Mouse (Mus musculus) midbrain, embryonic 12.5 days (tissue): ENCODE measurements around the gene Rcc2. TPM values are rescaled to one million over a fixed set of nuclear protein-coding genes. Genes with fewer than 3 reads are reported as not detected.

Experiments
- ATAC-seq: fragments of 200-750 bp; cut with Nextera tagmentation; 2 replicates; pipeline ENCODE4 v1.8.0; 2017; ENCODE audit warnings: low read depth, moderate TSS enrichment, moderate library complexity; ENCODE audit not compliant: low FRiP score
- H3K27ac ChIP-seq: fragments of 300-500 bp; sonication (generic); replicated peaks from 2 replicates; pipeline ENCODE4 v1.5.1; 2016; ENCODE audit warnings: mild to moderate bottlenecking
- H3K27me3 ChIP-seq: fragments of 300-500 bp; sonication (generic); 2 replicates; pipeline ENCODE4 v1.6.1; 2016; ENCODE audit warnings: mild to moderate bottlenecking
- H3K36me3 ChIP-seq: fragments of 300-500 bp; sonication (generic); 2 replicates; pipeline ENCODE4 v1.6.1; 2016
- H3K4me1 ChIP-seq: fragments of 300-500 bp; sonication (generic); 2 replicates; pipeline ENCODE4 v1.6.1; 2016
- H3K4me2 ChIP-seq: fragments of 300-500 bp; sonication (generic); replicated peaks from 2 replicates; pipeline ENCODE4 v1.6.1; 2016; ENCODE audit warnings: mild to moderate bottlenecking, moderate library complexity
- H3K4me3 ChIP-seq: fragments of 300-500 bp; sonication (generic); 2 replicates; pipeline ENCODE4 v1.5.1; 2016; ENCODE audit warnings: mild to moderate bottlenecking
- H3K9ac ChIP-seq: fragments of 300-500 bp; sonication (generic); replicated peaks from 2 replicates; pipeline ENCODE4 v1.6.1; 2016; ENCODE audit warnings: mild to moderate bottlenecking, moderate library complexity
- H3K9me3 ChIP-seq: fragments of 300-500 bp; sonication (generic); 2 replicates; pipeline ENCODE4 v1.6.1; 2016; ENCODE audit warnings: mild to moderate bottlenecking
- WGBS: fragments of 180-500 bp; shearing (Covaris S2); methylation state at CpG from one replicate; pipeline ENCODE4 v1.1.7; 2016; 5-methylcytosine and 5-hydroxymethylcytosine counted together
- polyA plus RNA-seq: library from polyadenylated mRNA; unstranded; fragments of >200 nt; fragmentation: Nextera tagmentation; extraction: Ambion mirVana; gene quantifications from 2 replicates; pipeline ENCODE4 v1.2.1, GENCODE M21; 2016

The Rcc2 gene
- polyA plus RNA-seq, 1 experiment from 2014 or later, result 72.2 TPM

DNA sequence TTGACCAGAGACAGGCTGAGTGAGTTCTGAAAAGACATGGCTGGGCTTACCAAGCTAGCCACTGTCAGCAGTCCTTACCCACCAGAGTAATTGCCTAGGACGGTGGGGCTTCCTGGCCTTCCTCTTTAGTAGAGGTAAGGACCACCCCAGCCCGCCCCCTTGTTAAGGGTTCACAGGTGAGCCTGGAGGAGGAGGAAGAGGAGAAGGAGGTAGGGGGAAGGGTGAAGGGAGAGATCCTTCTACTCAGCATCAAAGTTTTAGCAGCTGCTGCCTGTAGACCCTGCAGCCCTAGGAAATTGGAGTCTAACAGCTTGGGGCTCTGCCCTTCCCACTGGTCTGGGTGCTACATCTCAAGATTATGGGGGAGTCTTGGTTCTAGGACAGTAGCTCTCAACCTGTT lies 42.2 kb downstream of the Rcc2 start, which contains the start of gene Padi6:
Gene Padi6, minus strand, starts transcription at position 101 of the 400 bp plus-strand sequence.
- H3K36me3 ChIP-seq, result no peaks in the 10 kb centered on the region
- H3K27ac ChIP-seq, result no peak within 1 kb of the TSS
- no peak for ATAC-seq
- H3K27me3 ChIP-seq, result peaks cover 6% of the 10 kb centered on the region; the same call in 1 of the 2 replicates
- no peak within 1 kb of the TSS for H3K9ac ChIP-seq
- H3K4me3 ChIP-seq, result no peak within 1 kb of the TSS
- no peaks in the 10 kb centered on the region for H3K9me3 ChIP-seq
- no peak within 1 kb of the TSS for H3K4me2 ChIP-seq
- peaks cover 12% of the 10 kb centered on the region; the same call in 1 of the 2 replicates for H3K4me1 ChIP-seq
- WGBS, result 88% methylated on average over 2 of the region's 2 CpGs

DNA sequence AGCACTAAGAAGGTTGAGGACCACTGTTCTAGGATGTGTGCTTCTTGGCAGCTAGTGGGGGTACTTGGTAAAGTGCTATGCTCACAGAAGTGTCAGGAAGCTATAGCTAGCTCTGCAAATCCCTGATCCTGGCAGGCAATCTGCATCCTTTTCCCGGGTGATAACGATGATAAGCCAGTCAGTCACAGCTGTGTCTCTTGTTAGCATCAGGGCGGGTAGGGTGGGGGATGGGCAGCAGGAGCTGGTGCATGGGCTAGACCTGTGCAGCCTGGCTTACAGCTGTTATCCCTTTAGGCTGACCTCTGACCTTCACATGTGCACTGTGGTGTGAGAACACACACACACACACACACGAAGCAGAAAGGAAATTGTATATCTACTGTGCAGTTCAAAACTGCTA lies 42.7 kb downstream of the Rcc2 start:
- no peaks in the 10 kb centered on the region for H3K36me3 ChIP-seq
- ATAC-seq, result peak; percentile 52; the same call in 1 of the 2 replicates
- H3K27ac ChIP-seq, result no peak overlapping the region
- no peak overlapping the region for H3K9ac ChIP-seq
- peaks cover 11% of the 10 kb centered on the region; the same call in 1 of the 2 replicates for H3K27me3 ChIP-seq
- no peaks in the 10 kb centered on the region for H3K9me3 ChIP-seq
- WGBS, result 43% methylated on average over 4 of the region's 4 CpGs
- peaks cover 17% of the 10 kb centered on the region; the same call in 1 of the 2 replicates for H3K4me1 ChIP-seq
- no peak overlapping the region for H3K4me2 ChIP-seq
- H3K4me3 ChIP-seq, result no peak overlapping the region

- Histone ChIP-seq H3K4me1 (peaks cover 19% of the 10 kb centered on the region; the same call in 1 of the 2 replicates), H3K9me3 (no peaks in the 10 kb centered on the region), H3K4me3 (no peak overlapping the region), H3K27ac (no peak overlapping the region), H3K9ac (no peak overlapping the region), H3K4me2 (no peak overlapping the region), H3K27me3 (peaks cover 11% of the 10 kb centered on the region; the same call in 1 of the 2 replicates), H3K36me3 (no peaks in the 10 kb centered on the region)
- no peak for ATAC-seq
- 12% methylated on average over 3 of the region's 3 CpGs for WGBS
These were observed 44.3 kb downstream of the Rcc2 start for GRCm38 (mm10) chr4:140744654-140745053.

GRCm38 (mm10) chr4:140747978-140748377 lies 47.6 kb downstream of the Rcc2 start:
- no peak for ATAC-seq
- WGBS, result 35% methylated on average over 12 of the region's 12 CpGs
- Histone ChIP-seq H3K4me2 (no peak overlapping the region), H3K4me3 (no peak overlapping the region), H3K27ac (no peak overlapping the region), H3K4me1 (peaks cover 18% of the 10 kb centered on the region), H3K27me3 (peaks cover 11% of the 10 kb centered on the region; the same call in 1 of the 2 replicates), H3K9ac (no peak overlapping the region), H3K9me3 (no peaks in the 10 kb centered on the region), H3K36me3 (no peaks in the 10 kb centered on the region)

GRCm38 (mm10) chr4:140750328-140750727 lies 50.0 kb downstream of the Rcc2 start:
- no peak overlapping the region for H3K27ac ChIP-seq
- H3K27me3 ChIP-seq, result peaks cover 11% of the 10 kb centered on the region; the same call in 1 of the 2 replicates
- no peak overlapping the region for H3K9ac ChIP-seq
- no peak for ATAC-seq
- WGBS, result 5% methylated on average over 19 of the region's 19 CpGs
- peak overlapping the region; percentile 52 for H3K4me2 ChIP-seq
- H3K36me3 ChIP-seq, result no peaks in the 10 kb centered on the region
- no peaks in the 10 kb centered on the region for H3K9me3 ChIP-seq
- peaks cover 14% of the 10 kb centered on the region for H3K4me1 ChIP-seq
- peak overlapping the region; percentile 25 for H3K4me3 ChIP-seq

- Histone ChIP-seq H3K4me3 (no peak overlapping the region), H3K9me3 (no peaks in the 10 kb centered on the region), H3K36me3 (no peaks in the 10 kb centered on the region), H3K4me2 (no peak overlapping the region), H3K27ac (no peak overlapping the region), H3K9ac (no peak overlapping the region), H3K4me1 (peaks cover 19% of the 10 kb centered on the region), H3K27me3 (no peaks in the 10 kb centered on the region; the same call in 1 of the 2 replicates)
- WGBS, result 77% methylated on average over 7 of the region's 7 CpGs
- ATAC-seq, result no peak
These were observed 53.0 kb downstream of the Rcc2 start for GRCm38 (mm10) chr4:140753366-140753765.

DNA sequence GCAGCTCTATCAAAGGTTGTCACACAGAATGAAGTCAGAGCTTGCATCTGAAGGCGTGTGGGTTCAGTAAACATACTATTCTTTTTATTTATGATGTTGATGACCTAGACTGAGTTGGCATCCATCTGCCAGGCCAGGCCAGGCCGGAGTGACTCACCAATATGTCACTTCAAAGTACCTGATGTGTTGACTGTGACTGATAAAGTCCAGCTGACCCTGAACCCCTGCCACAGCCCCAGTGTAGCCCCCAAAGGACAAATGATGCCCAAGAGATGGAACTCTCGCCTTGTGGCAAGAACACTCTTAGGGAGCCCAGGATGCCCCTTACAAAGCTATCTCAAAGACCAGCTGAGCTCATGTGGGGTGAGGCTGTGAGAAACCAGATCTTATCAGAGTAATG lies 55.5 kb downstream of the Rcc2 start:
- Histone ChIP-seq H3K36me3 (no peaks in the 10 kb centered on the region), H3K4me2 (no peak overlapping the region), H3K9me3 (no peaks in the 10 kb centered on the region), H3K4me1 (peaks cover 18% of the 10 kb centered on the region), H3K27ac (no peak overlapping the region), H3K4me3 (no peak overlapping the region), H3K27me3 (no peaks in the 10 kb centered on the region; the same call in 1 of the 2 replicates), H3K9ac (no peak overlapping the region)
- 86% methylated on average over 3 of the region's 3 CpGs for WGBS
- ATAC-seq, result no peak

DNA sequence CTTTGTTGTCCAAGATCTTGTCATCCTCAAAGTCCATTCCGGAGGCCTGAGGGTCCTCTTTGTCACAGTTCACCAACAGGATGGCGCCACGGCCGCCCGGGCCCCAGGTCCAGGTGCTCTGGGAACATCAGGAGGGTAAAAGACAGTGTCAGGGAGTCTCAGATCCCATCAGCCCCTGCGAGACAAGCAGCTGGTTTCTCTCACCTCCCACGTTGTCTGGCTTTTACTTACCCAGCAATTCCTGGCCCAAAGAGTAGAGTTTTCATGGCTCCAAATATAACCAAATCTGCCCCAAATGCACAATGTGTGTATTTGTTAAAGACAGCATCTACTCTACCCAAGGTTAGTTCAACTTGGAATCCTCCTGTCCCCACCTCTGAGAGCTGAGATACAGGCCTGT lies 61.3 kb downstream of the Rcc2 start:
- 91% methylated on average over 7 of the region's 7 CpGs for WGBS
- no peak overlapping the region for H3K4me2 ChIP-seq
- H3K9me3 ChIP-seq, result no peaks in the 10 kb centered on the region
- no peak overlapping the region for H3K4me3 ChIP-seq
- no peak overlapping the region for H3K9ac ChIP-seq
- no peaks in the 10 kb centered on the region for H3K36me3 ChIP-seq
- no peaks in the 10 kb centered on the region for H3K27me3 ChIP-seq
- ATAC-seq, result no peak
- H3K27ac ChIP-seq, result no peak overlapping the region
- peaks cover 18% of the 10 kb centered on the region for H3K4me1 ChIP-seq

GRCm38 (mm10) chr4:140763158-140763557 lies 62.8 kb downstream of the Rcc2 start:
- H3K27ac ChIP-seq, result no peak overlapping the region
- no peak for ATAC-seq
- WGBS, result 23% methylated on average over 9 of the region's 9 CpGs

DNA sequence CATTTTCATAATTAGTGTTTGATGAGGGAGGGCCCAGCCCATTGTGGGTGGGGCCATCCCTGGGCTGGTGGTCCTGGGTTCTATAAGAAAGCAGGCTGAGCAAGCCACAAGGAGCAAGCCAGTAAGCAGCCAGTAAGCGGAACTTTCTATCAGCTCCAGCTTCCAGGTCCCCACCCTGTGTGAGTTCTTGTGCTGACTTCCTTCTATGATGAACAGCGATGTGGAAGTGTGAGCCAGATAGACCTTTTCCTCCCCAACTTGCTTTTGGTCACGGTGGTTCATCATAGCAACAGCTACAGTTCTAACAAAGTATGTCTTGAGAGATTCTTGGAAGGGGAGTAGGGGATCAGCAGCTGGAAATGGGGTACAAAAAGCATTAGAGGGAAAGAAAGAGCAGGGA lies 65.6 kb downstream of the Rcc2 start:
- 82% methylated on average over 3 of the region's 3 CpGs for WGBS
- Histone ChIP-seq H3K4me2 (no peak overlapping the region), H3K27me3 (no peaks in the 10 kb centered on the region), H3K27ac (no peak overlapping the region), H3K36me3 (no peaks in the 10 kb centered on the region), H3K4me3 (no peak overlapping the region), H3K9ac (no peak overlapping the region), H3K9me3 (no peaks in the 10 kb centered on the region), H3K4me1 (peaks cover 4% of the 10 kb centered on the region; the same call in 1 of the 2 replicates)
- no peak for ATAC-seq

More at GRCm38 (mm10) chr4:140763158-140763557, 62.8 kb downstream of the Rcc2 start:
- Histone ChIP-seq H3K27me3 (no peaks in the 10 kb centered on the region), H3K4me3 (no peak overlapping the region), H3K4me1 (peaks cover 8% of the 10 kb centered on the region), H3K4me2 (no peak overlapping the region), H3K9ac (no peak overlapping the region), H3K36me3 (no peaks in the 10 kb centered on the region), H3K9me3 (no peaks in the 10 kb centered on the region)

DNA sequence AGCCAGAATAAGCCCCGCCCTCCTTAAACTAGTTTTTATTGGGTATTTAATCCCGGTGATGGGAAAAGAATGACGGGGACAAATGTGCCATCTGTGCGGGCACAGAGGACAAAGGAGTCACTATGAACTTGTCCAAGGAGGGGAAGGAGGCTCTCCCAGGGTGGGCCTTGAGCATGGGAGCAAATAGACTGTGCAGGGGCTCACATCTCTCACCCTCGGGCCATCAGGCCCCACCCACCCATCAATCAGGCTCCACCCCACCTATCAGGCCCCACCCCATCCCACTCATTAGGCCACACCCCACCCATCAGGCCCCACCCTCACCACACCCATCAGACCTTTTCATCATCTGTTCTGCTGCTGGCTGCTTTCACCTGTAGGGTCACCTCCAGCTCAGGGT lies 68.6 kb downstream of the Rcc2 start:
- H3K27ac ChIP-seq, result no peak overlapping the region

GRCm38 (mm10) chr4:140770433-140770832 lies 70.1 kb downstream of the Rcc2 start:
- WGBS, result 7% methylated on average over 13 of the region's 13 CpGs
- Histone ChIP-seq H3K36me3 (no peaks in the 10 kb centered on the region), H3K9me3 (no peaks in the 10 kb centered on the region), H3K9ac (no peak overlapping the region), H3K27ac (no peak overlapping the region), H3K4me2 (peak overlapping the region; percentile 18), H3K27me3 (no peaks in the 10 kb centered on the region), H3K4me1 (peaks cover 4% of the 10 kb centered on the region; the same call in 1 of the 2 replicates), H3K4me3 (no peak overlapping the region)
- ATAC-seq, result no peak

More for the DNA sequence above, 68.6 kb downstream of the Rcc2 start:
- peaks cover 4% of the 10 kb centered on the region; the same call in 1 of the 2 replicates for H3K4me1 ChIP-seq
- H3K9ac ChIP-seq, result no peak overlapping the region
- no peaks in the 10 kb centered on the region for H3K9me3 ChIP-seq
- ATAC-seq, result no peak
- H3K36me3 ChIP-seq, result no peaks in the 10 kb centered on the region
- 79% methylated on average over 5 of the region's 5 CpGs for WGBS
- no peak overlapping the region for H3K4me2 ChIP-seq
- no peaks in the 10 kb centered on the region for H3K27me3 ChIP-seq
- H3K4me3 ChIP-seq, result no peak overlapping the region

GRCm38 (mm10) chr4:140771091-140771490 lies 70.8 kb downstream of the Rcc2 start:
- H3K4me2 ChIP-seq, result no peak overlapping the region
- H3K9ac ChIP-seq, result no peak overlapping the region
- H3K36me3 ChIP-seq, result no peaks in the 10 kb centered on the region
- H3K4me1 ChIP-seq, result peaks cover 4% of the 10 kb centered on the region; the same call in 1 of the 2 replicates
- H3K27ac ChIP-seq, result no peak overlapping the region
- no peaks in the 10 kb centered on the region for H3K27me3 ChIP-seq
- no peak overlapping the region for H3K4me3 ChIP-seq
- H3K9me3 ChIP-seq, result no peaks in the 10 kb centered on the region
- 63% methylated on average over 4 of the region's 4 CpGs for WGBS
- ATAC-seq, result no peak
